Comparison of ENCODE assay signal across 26 mouse cellular contexts in genomic region chr5:141033001-141033400, GRCm38 (mm10). TPM values are rescaled to one million over a fixed set of nuclear protein-coding genes. Genes with fewer than 3 reads are reported as not detected.
DNase-seq lines count a peak whose midpoint lies in the region; ATAC-seq lines count a peak whose summit lies in the region.
"Had no signal": no experiment of that assay in that cellular context is flagged by ENCODE, and none has a peak within 500 bp of the region (broad histone marks: within the 10 kb centered on the region; RNA-seq: fewer than 3 reads in every experiment).

No protein-coding gene starts in this region.

- no peak overlapping the region for H3K4me2 ChIP-seq in forebrain, embryonic 14.5 days (ENCODE audit: low read length)
- H3K4me2 ChIP-seq: heart, embryonic 13.5 days; limb, embryonic 15.5 days; liver, embryonic 15.5 days; neural tube, embryonic 15.5 days had no signal

- H3K9ac ChIP-seq in forebrain, embryonic 14.5 days (ENCODE audit: low read length): no peak overlapping the region
- H3K9ac ChIP-seq: forebrain, postnatal 0 days; heart, embryonic 13.5 days; limb, embryonic 15.5 days; liver, embryonic 15.5 days; neural tube, embryonic 15.5 days had no signal

- no peak overlapping the region for H3K4me3 ChIP-seq in forebrain, embryonic 14.5 days (ENCODE audit: low read depth, low read length)
- H3K4me3 ChIP-seq in forebrain, embryonic 10.5 days: no peak overlapping the region
- H3K4me3 ChIP-seq: embryonic facial prominence, embryonic 10.5 days; heart, adult 2 months; heart, embryonic 13.5 days; limb, embryonic 15.5 days; liver, embryonic 15.5 days; myocyte; neural tube, embryonic 15.5 days had no signal

- no peaks in the 10 kb centered on the region for H3K36me3 ChIP-seq in forebrain, embryonic 14.5 days (ENCODE audit: control insufficient read depth, insufficient read depth, low read length)
- H3K36me3 ChIP-seq in forebrain, embryonic 10.5 days (replicated peaks): no peaks in the 10 kb centered on the region
- no peaks in the 10 kb centered on the region for H3K36me3 ChIP-seq in splenic B cell, adult 2 months (ENCODE audit: control insufficient read depth, insufficient read depth, low read length, poor library complexity, severe bottlenecking)
- H3K36me3 ChIP-seq: embryonic facial prominence, embryonic 10.5 days; heart, embryonic 13.5 days; limb, embryonic 15.5 days; liver, embryonic 15.5 days; neural tube, embryonic 15.5 days had no signal

- no peaks in the 10 kb centered on the region for H3K9me3 ChIP-seq in forebrain, embryonic 14.5 days (replicated peaks; ENCODE audit: control insufficient read depth, low read length)
- H3K9me3 ChIP-seq in forebrain, embryonic 10.5 days: no peaks in the 10 kb centered on the region
- H3K9me3 ChIP-seq: embryonic facial prominence, embryonic 10.5 days; heart, embryonic 13.5 days; limb, embryonic 15.5 days; liver, embryonic 15.5 days; neural tube, embryonic 15.5 days had no signal

- no peaks in the 10 kb centered on the region for H3K27me3 ChIP-seq in forebrain, embryonic 14.5 days (replicated peaks; ENCODE audit: control insufficient read depth, insufficient read depth, low read length)
- H3K27me3 ChIP-seq in forebrain, embryonic 10.5 days (ENCODE audit: poor library complexity, severe bottlenecking): no peaks in the 10 kb centered on the region
- H3K27me3 ChIP-seq in splenic B cell, adult 2 months (ENCODE audit: control insufficient read depth, insufficient read depth, low read length, poor library complexity, severe bottlenecking): no peaks in the 10 kb centered on the region
- H3K27me3 ChIP-seq: heart, embryonic 13.5 days; limb, embryonic 15.5 days; liver, embryonic 15.5 days; neural tube, embryonic 15.5 days had no signal

- H3K4me1 ChIP-seq in forebrain, embryonic 14.5 days (ENCODE audit: control insufficient read depth, insufficient read depth, low read length): peaks cover 12% of the 10 kb centered on the region
- peaks cover 5% of the 10 kb centered on the region; the same call in 1 of the 2 replicates for H3K4me1 ChIP-seq in forebrain, embryonic 10.5 days
- H3K4me1 ChIP-seq: heart, embryonic 13.5 days; limb, embryonic 15.5 days; liver, embryonic 15.5 days had no signal

- no peak for ATAC-seq in forebrain, embryonic 14.5 days
- ATAC-seq: forebrain, postnatal 0 days; inflammation-experienced regulatory T-cells, adult 6 months had no signal

- 82% methylated on average over 1 of the region's 1 CpGs for WGBS in forebrain, embryonic 14.5 days
- WGBS in forebrain, embryonic 10.5 days: 82% methylated on average over 1 of the region's 1 CpGs

- peak; percentile 23 for DNase-seq in forebrain, embryonic 14.5 days (ENCODE audit: low spot score)
- no peak for DNase-seq in forebrain, embryonic 10.5 days (ENCODE audit: extremely low spot score, low spot score)
- DNase-seq in thymus, postnatal 0 days (ENCODE audit: low spot score): peak; percentile 23
- no peak for DNase-seq in thymus, postnatal 10 days (ENCODE audit: low spot score in 2 of 2)
- DNase-seq in induced T-regulatory cell, adult 2 months (ENCODE audit: low read depth): peak; percentile 23
- DNase-seq in splenic B cell, adult 2 months (ENCODE audit: low read depth, low spot score): peak; percentile 86
- DNase-seq in kidney, postnatal 4 days: no peak
- no peak for DNase-seq in embryo, embryonic 10 days (ENCODE audit: low spot score)
- DNase-seq: adrenal gland, adult 8-10 months; cerebellum, adult 9-10 months; forebrain, postnatal 0 days; gastrocnemius, postnatal 36 days; heart, adult 2 months; heart, postnatal 14 days; kidney, adult 2 months; left cerebral cortex, postnatal 4 days; midbrain, embryonic 14.5 days; thymus, postnatal 25 days had no signal

- no peak overlapping the region for H3K27ac ChIP-seq in forebrain, embryonic 14.5 days (ENCODE audit: low read depth, low read length)
- no peak overlapping the region for H3K27ac ChIP-seq in forebrain, embryonic 10.5 days
- H3K27ac ChIP-seq: embryonic facial prominence, embryonic 10.5 days; heart, adult 2 months; heart, embryonic 13.5 days; kidney, postnatal 0 days; limb, embryonic 15.5 days; liver, embryonic 15.5 days; neural tube, embryonic 15.5 days had no signal

RNA-seq across cellular contexts. Expression of gene Card11, which starts 32.6 kb away (rescaled TPM):
- polyA plus RNA-seq in forebrain, embryonic 14.5 days (2014; fragmentation: Nextera tagmentation; extraction: Ambion mirVana): 0.10 TPM in 1 of 2 replicates, not detected in the other
- polyA plus RNA-seq in forebrain, embryonic 10.5 days (2016; fragmentation: Nextera tagmentation; extraction: Ambion mirVana): not detected in 2 replicates
- polyA plus RNA-seq in thymus, postnatal 0 days (2015; fragmentation: Nextera tagmentation; extraction: Ambion mirVana): 20.0 and 20.5 TPM in 2 replicates
- polyA plus RNA-seq: forebrain, postnatal 0 days had no signal

Comparison
In these comparisons a context has a peak if more than half of its experiments do, and no peak if none do; other contexts are left out.
1. DNase-seq: peak in forebrain, embryonic 14.5 days (single experiment), thymus, postnatal 0 days (single experiment), induced T-regulatory cell, adult 2 months (single experiment) and splenic B cell, adult 2 months (single experiment); none in forebrain, embryonic 10.5 days (single experiment), thymus, postnatal 10 days (0 of 2), kidney, postnatal 4 days (0 of 2) and embryo, embryonic 10 days (single experiment).
2. RNA of gene Card11, which starts 32.6 kb away (polyA plus RNA-seq): 20.0 to 20.5 TPM in thymus, postnatal 0 days; not detected in forebrain, embryonic 10.5 days and 0.10 TPM in forebrain, embryonic 14.5 days; every median in the first group is over 10 times any median in the second.